Mouse (Mus musculus) left cerebral cortex, adult 8-10 months (tissue): ENCODE results near the gene Cdc37l1. TPM values are rescaled to one million over a fixed set of nuclear protein-coding genes. Genes with fewer than 3 reads are reported as not detected.

ENCODE experiments used
- DNase-seq, 2 experiments: peaks; one replicate each; pipeline ENCODE4 v3.0.0; 2022; ENCODE audit warnings: low spot score in 2 of 2
- total RNA-seq, 4 experiments: library from RNA; stranded (reverse); gene quantifications; 2 replicates each; pipeline ENCODE4 v1.2.4; 2022

Cdc37l1 gene
- total RNA-seq, 4 experiments from 2014 or later = 102 to 105 (median 104) TPM

DNA sequence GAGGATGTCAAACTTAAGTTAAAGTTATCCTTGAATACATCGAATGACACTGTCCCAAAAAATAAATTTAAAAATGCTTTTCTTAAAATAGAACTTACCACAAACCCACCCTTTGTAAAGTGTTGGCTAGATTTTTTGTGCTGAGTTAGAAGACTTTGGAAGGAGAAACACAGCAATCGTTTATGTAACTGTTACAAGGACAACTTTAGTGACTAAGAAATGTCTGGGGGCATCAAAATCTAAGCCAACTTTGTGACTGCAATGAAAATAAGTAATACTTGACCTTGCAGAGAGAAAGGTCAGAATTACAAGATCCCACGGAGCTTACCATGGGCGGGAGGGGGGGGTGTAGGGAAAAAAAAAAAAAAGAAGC, 56.8 kb downstream of the Cdc37l1 start:
- no peak for DNase-seq

DNA sequence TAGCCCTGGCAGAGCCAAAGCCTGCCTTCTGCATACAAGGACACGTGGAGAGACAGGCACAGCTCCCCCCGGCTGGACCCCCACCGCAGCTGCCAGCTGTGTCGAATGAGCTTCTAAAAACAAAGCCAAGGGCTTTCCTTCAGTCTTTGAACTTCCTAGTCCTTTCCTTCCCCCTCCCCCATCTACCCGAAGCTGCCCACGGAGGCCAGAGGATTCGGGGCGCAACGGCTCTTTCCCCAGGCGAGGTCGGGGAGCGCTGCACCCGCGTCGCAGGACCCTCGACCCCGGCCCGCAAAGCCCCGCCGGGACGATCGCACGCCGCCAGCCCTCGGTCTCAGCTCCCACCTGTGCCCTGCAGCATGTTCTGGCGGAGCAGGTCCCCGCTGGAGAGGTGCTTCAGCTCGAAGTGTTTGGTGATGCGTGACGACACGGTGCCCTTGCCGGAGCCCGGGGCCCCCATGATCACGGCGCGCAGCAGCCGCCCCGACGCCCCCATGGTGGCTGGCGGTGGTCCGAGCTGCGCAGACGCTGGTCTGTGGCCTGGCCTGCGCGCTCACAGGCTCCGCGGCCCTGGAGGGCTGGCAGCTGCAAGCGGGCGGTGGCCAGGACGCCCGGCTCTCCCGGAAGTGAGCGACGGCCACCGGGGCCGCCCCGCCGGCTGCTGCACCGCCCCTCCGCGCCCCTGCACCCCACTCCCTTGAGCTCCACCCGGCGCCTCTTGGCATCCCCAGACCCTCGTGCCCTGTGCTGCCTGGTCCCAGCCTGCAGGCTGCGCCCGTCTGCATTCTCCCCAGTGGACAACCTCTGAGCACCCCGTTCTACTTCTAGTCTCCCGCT, 57.4 kb downstream of the Cdc37l1 start, which contains the start of gene Ak3:
Gene Ak3, minus strand, starts transcription at position 628 of the 837 bp plus-strand sequence.
- peak; percentile 64 to 76 for DNase-seq

DNA sequence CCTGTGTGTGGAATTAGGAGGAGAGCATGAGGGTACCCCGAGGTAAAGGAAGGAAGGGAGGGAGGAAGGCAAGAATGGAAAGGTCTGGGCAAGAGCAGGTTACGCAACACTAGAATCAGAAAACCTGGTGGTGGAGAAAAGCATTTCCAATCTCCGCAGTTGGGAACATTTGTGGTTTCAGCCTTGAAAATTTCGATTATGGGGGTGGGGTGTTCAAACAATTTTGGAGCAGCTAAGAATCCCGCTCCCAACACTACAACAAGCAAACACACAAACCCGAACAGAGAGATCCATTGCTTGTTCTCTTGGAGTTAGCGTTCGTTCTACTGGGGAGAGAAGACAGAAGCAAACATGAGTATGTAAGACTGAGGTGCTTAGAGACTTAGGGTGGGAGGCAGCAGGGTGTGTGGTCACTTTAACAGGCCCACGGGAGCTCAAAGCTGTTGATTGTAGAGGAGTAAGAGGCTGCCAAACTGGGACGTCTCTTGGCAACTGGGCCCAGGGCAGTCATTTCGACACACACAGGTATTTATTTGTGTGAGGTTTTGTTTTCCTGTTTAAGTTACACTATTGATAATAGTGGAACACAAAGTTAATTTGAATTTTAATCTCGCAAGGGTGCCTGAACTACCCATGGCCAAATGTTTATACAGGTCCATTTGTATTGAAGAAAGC, 59.4 kb downstream of the Cdc37l1 start:
- DNase-seq = no peak

GRCm38 (mm10) chr19:29050186-29050980, 60.2 kb downstream of the Cdc37l1 start:
- DNase-seq = no peak

GRCm38 (mm10) chr19:29052786-29053185, 62.6 kb downstream of the Cdc37l1 start:
- DNase-seq = no peak

DNA sequence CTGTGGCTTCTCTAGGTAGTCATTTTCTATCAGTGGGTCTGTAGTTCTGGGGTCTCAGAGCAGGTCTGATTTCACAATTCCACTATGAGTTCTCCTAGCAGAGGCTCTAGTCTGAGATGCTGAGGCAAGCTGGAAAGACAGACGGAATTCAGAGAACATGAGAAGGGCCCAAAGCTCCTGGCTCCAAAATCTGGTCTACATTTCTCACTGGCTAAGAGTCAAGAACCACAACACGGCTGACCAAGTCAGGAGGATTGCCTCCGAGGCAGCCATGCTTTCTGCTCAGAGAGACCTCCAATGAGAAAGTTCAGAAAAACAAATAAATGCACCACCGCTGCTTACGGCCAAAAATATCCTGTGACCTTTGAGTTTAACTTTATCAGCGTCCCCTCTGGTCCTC, 64.4 kb downstream of the Cdc37l1 start:
- DNase-seq = no peak

GRCm38 (mm10) chr19:29055469-29055868, 65.3 kb downstream of the Cdc37l1 start:
- DNase-seq = no peak

DNA sequence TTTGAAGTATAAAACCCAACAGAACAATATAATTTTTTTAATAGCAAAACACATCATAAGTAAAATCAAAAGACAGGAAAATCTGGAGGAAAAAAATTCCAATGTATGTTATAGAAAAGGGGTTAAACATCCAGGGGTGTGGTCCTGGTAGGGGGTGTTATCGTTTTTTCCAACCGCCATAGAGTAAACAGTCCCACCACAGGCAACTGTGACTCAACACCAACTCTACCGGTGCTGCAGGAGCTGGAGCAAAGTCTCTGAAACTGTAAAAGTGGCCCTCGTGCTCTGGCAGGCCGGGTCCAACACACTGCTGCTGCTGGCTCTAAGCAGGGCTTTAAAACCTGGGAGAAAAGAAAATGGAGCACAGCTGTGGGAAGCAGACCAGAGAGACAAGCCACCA, 68.6 kb downstream of the Cdc37l1 start:
- DNase-seq = no peak

GRCm38 (mm10) chr19:29059688-29060087, 69.5 kb downstream of the Cdc37l1 start:
- no peak for DNase-seq

- DNase-seq = no peak
Measured at GRCm38 (mm10) chr19:29060299-29060698, 70.1 kb downstream of the Cdc37l1 start.

GRCm38 (mm10) chr19:29063009-29063408, 72.9 kb downstream of the Cdc37l1 start:
- no peak for DNase-seq

DNA sequence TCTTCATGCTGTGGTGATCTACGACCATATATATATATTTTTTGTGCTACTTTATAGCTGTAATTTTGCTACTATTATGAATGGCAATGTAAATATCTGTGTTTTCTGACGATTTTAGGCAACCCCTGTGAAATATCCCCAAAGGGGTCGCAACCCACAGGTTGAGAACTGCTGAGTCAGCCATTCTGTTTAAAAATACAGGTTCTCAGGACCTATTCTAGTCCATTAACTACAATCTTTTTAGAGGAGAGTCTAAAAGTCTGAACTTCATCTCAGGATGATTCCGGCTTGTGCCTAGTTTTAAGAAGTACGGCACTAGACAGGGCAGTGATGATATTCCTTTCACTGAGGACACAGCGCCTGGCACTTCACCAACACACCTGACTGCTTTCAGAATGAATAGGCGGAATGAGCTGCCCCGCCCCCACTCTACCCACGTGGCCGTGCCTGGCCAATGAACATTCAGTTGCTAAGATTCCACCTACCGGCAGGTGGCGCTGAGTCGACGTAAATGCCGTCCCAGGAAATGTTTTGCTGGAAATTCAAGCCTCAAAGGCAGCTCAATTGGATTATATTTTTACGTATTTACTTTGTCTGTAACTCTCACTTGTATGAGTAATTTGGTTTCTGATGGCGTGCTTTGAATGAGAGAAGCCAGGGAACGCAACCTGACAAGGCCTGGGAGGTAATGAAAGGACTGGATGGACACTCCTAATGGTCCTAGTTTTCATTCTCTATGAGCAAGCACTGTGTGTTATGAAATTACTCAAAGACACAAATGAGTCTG, 73.6 kb downstream of the Cdc37l1 start:
- DNase-seq = peak; percentile 80

- DNase-seq = no peak
Measured at GRCm38 (mm10) chr19:29064451-29065102, 74.4 kb downstream of the Cdc37l1 start.

DNA sequence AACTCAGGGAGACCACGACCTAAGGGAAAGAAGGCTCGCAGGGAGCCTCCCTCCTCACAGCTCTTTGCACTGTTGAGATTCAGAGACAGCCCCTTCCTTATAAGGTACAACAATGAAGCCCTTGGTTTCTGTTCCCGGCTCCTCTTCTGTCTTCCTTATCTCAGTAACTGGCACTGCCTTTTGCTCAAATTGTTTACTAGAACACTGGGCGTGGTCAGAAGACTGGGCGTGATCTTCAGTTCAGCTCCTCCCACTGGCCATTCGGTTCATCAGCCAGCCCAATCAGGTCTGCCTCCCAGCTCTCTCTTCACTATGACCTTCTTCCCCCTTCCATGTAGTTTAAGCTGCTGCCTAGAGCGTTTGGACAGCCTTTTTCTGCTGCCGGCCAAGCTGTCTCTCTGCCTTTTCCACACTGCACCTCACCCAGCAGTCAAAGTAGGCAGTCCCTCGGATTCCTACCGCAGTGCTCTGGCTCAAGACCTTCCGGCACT, 76.9 kb downstream of the Cdc37l1 start:
- DNase-seq = peak in 1 of 2 experiments; percentile 46

GRCm38 (mm10) chr19:29069195-29069594, 79.0 kb downstream of the Cdc37l1 start:
- no peak for DNase-seq

- no peak for DNase-seq
Measured at GRCm38 (mm10) chr19:29074802-29075201, 84.7 kb downstream of the Cdc37l1 start.
